Mouse (Mus musculus): ENCODE measurements around the gene Znrd1. TPM values are rescaled to one million over a fixed set of nuclear protein-coding genes. Genes with fewer than 3 reads are reported as not detected.
A peak's percentile ranks its signal among the peaks of the same experiment; 100 is the strongest.

Znrd1 gene
- total RNA-seq, 2 experiments from 2014 or later = 11.0 to 23.2 TPM

- ATAC-seq (replicated peaks; ENCODE audit: low FRiP score, poor library complexity, severe bottlenecking) = no peak
Observed at GRCm38 (mm10) chr17:36972791-36973190, 14.4 kb upstream of the Znrd1 start.

- ATAC-seq (replicated peaks; ENCODE audit: low FRiP score, poor library complexity, severe bottlenecking) = no peak
Observed at GRCm38 (mm10) chr17:36971172-36971850, 13.0 kb upstream of the Znrd1 start.

GRCm38 (mm10) chr17:36970316-36970890 lies 12.0 kb upstream of the Znrd1 start:
- ATAC-seq (replicated peaks; ENCODE audit: low FRiP score, poor library complexity, severe bottlenecking) = no peak

- ATAC-seq (replicated peaks; ENCODE audit: low FRiP score, poor library complexity, severe bottlenecking) = no peak
Observed at GRCm38 (mm10) chr17:36966875-36967274, 8.5 kb upstream of the Znrd1 start.

- ATAC-seq (replicated peaks; ENCODE audit: low FRiP score, poor library complexity, severe bottlenecking) = no peak
Observed at GRCm38 (mm10) chr17:36961125-36961524, 2.8 kb upstream of the Znrd1 start.

- no peak for ATAC-seq (replicated peaks; ENCODE audit: low FRiP score, poor library complexity, severe bottlenecking)
Observed at GRCm38 (mm10) chr17:36958884-36959283, 525 bp upstream of the Znrd1 start.

- ATAC-seq (replicated peaks; ENCODE audit: low FRiP score, poor library complexity, severe bottlenecking) = no peak
Observed at GRCm38 (mm10) chr17:36953062-36953461, 5.3 kb downstream of the Znrd1 start.

- no peak for ATAC-seq (replicated peaks; ENCODE audit: low FRiP score, poor library complexity, severe bottlenecking)
Observed at GRCm38 (mm10) chr17:36952631-36953030, 5.7 kb downstream of the Znrd1 start.

- peak; percentile 99 for ATAC-seq (replicated peaks; ENCODE audit: low FRiP score, poor library complexity, severe bottlenecking)
Observed at GRCm38 (mm10) chr17:36950981-36951947, 7.1 kb downstream of the Znrd1 start, which contains the start of gene Ppp1r11. TSS of gene Ppp1r11 (minus strand) at chr17:36951741.

- ATAC-seq (replicated peaks; ENCODE audit: low FRiP score, poor library complexity, severe bottlenecking) = no peak
Observed at GRCm38 (mm10) chr17:36949265-36949664, 9.1 kb downstream of the Znrd1 start.

- ATAC-seq (replicated peaks; ENCODE audit: low FRiP score, poor library complexity, severe bottlenecking) = no peak
Observed at GRCm38 (mm10) chr17:36948286-36948685, 10.1 kb downstream of the Znrd1 start.

- no peak for ATAC-seq (replicated peaks; ENCODE audit: low FRiP score, poor library complexity, severe bottlenecking)
Observed at GRCm38 (mm10) chr17:36947051-36947819, 11.1 kb downstream of the Znrd1 start.

- no peak for ATAC-seq (replicated peaks; ENCODE audit: low FRiP score, poor library complexity, severe bottlenecking)
Observed at GRCm38 (mm10) chr17:36944121-36944775, 14.1 kb downstream of the Znrd1 start.

- no peak for ATAC-seq (replicated peaks; ENCODE audit: low FRiP score, poor library complexity, severe bottlenecking)
Observed at GRCm38 (mm10) chr17:36943691-36944090, 14.7 kb downstream of the Znrd1 start.

- no peak for ATAC-seq (replicated peaks; ENCODE audit: low FRiP score, poor library complexity, severe bottlenecking)
Observed at GRCm38 (mm10) chr17:36942791-36943471, 15.4 kb downstream of the Znrd1 start, which contains the start of gene Rnf39. TSS of gene Rnf39 (plus strand) at chr17:36942918.

GRCm38 (mm10) chr17:36942391-36942790 lies 16.0 kb downstream of the Znrd1 start:
- ATAC-seq (replicated peaks; ENCODE audit: low FRiP score, poor library complexity, severe bottlenecking) = no peak

- no peak for ATAC-seq (replicated peaks; ENCODE audit: low FRiP score, poor library complexity, severe bottlenecking)
Observed at GRCm38 (mm10) chr17:36938056-36938455, 20.3 kb downstream of the Znrd1 start.

- no peak for ATAC-seq (replicated peaks; ENCODE audit: low FRiP score, poor library complexity, severe bottlenecking)
Observed at GRCm38 (mm10) chr17:36931806-36932205, 26.6 kb downstream of the Znrd1 start.

GRCm38 (mm10) chr17:36931130-36931529 lies 27.2 kb downstream of the Znrd1 start:
- no peak for ATAC-seq (replicated peaks; ENCODE audit: low FRiP score, poor library complexity, severe bottlenecking)

Data from erythroblast, adult 5-6 weeks (primary cell).